Mouse (Mus musculus): ENCODE results near the gene Mrpl51.

DNA sequence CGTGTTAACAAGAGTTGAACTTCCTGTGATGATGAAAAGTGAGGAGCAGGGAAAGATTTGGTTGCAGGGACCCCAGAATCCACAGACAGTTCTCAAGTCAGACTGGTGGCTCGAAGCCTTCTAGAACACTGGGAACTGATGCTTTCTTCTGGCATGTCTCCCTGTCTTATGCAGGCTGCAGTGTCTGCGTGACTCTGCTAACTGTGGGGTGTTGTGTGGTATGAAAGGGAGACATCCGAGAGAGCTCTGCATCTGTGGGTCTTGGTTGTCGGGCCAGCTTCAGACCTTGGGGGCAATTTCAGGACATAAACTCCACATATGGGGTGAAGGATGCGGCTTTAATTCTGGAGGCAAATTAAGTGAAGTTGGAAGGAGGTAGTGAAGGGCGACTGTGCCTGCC lies 45.5 kb upstream of the Mrpl51 start:
- no peak for TF ChIP-seq CTCF (IDR thresholded peaks at IDR 0.05; ENCODE audit: low read depth)
- TF ChIP-seq EP300 (optimal IDR thresholded peaks at IDR 0.05), result no peak

Data from stomach, postnatal 0 days (tissue).